Mouse (Mus musculus) activated CD4-positive, CD25-positive, alpha-beta regulatory T cell, adult 4 months (primary cell): ENCODE data around the gene Akr1cl. TPM values are rescaled to one million over a fixed set of nuclear protein-coding genes. Genes with fewer than 3 reads are reported as not detected.
A peak's percentile ranks its signal among the peaks of the same experiment; 100 is the strongest.

Experiments used
- ATAC-seq: one replicate; pipeline ENCODE4 v1.8.0; 2017
- polyA plus RNA-seq, 2 experiments: library from polyadenylated mRNA; unstranded; fragments of 100-300 nt; shearing (Covaris generic); gene quantifications; one replicate each; pipeline ENCODE4 v1.2.1; 2017

The Akr1cl gene
- polyA plus RNA-seq, 2 experiments from 2014 or later: 0.58 TPM; not detected in 1

GRCm38 (mm10) chr1:64986120-64986519 lies 46.4 kb downstream of the Akr1cl start:
- no peak for ATAC-seq

GRCm38 (mm10) chr1:64983247-64983646 lies 49.3 kb downstream of the Akr1cl start:
- ATAC-seq: no peak

- ATAC-seq: no peak
Observed at GRCm38 (mm10) chr1:64978321-64978799, 54.2 kb downstream of the Akr1cl start.

DNA sequence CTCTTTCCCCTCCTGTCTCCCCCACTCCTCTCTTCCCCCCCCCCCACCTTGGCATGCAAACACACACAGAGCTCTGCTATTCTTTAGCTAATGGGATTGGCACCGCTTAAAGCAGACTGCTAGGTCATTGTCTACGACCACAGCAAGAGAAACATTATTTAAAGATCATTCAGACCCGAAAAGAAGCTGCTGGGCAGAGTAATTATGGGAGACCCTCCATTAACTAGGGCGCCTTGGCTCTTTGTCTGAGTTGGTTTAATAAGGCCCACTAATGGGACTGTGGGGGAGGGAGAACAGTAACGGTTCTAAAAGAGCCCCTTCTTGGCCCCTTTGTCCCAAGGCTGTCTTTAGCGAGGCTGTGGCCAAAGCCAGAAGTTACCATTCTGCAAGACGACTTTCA lies 57.2 kb downstream of the Akr1cl start:
- ATAC-seq: no peak

DNA sequence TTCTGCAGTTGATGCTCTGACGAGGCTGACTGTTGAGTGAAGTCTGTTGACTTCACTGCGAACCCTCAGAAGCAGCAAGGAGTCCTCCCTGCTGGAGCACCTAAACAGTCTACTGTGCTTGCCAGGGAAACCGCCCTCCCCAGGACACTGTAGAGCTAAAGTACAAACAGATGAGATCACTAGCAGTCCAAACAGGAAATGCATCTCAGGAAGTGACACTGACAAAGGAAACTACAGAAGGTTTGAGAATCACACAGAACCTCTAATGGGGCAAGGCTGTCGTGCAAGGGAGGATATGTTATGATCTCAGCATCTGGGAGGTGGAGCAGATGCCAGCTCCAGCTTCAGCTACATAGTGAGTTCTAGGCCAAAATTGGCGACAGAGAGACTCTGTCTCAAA lies 61.9 kb downstream of the Akr1cl start:
- ATAC-seq: peak; percentile 98

Other genes starting within 250 kb of the Akr1cl start
- 10 to 100 TPM in 1 of 2 experiments, 1 to 10 TPM in 1; 6.3 to 11.3 TPM for gene Plekhm3, start 75.9 kb downstream of the Akr1cl start, polyA plus RNA-seq
- gene Cryge, start 18.4 kb upstream of the Akr1cl start, polyA plus RNA-seq: not detected
- not detected for gene Crygd, start 30.7 kb upstream of the Akr1cl start, polyA plus RNA-seq
- not detected for gene Crygc, start 40.9 kb upstream of the Akr1cl start, polyA plus RNA-seq
- gene Crygb, start 49.5 kb upstream of the Akr1cl start, polyA plus RNA-seq: not detected
- not detected for gene Cryga, start 70.6 kb upstream of the Akr1cl start, polyA plus RNA-seq
- not detected for gene Gm28845, start 86.8 kb upstream of the Akr1cl start, polyA plus RNA-seq
- not detected for gene D630023F18Rik, start 90.5 kb upstream of the Akr1cl start, polyA plus RNA-seq
- gene Idh1, start 153.7 kb upstream of the Akr1cl start, polyA plus RNA-seq: 10 to 100 TPM in 1 of 2 experiments, 1 to 10 TPM in 1; 7.0 to 13.7 TPM
- gene Pikfyve, start 153.9 kb upstream of the Akr1cl start, polyA plus RNA-seq: 10 to 100 TPM; 11.5 to 13.6 TPM
- not detected for gene Pth2r, start 249.3 kb upstream of the Akr1cl start, polyA plus RNA-seq